Mouse (Mus musculus) kidney, adult 2 months (tissue): ENCODE data around the gene Hps5.
A peak's percentile ranks its signal among the peaks of the same experiment; 100 is the strongest.

Source experiments
- CTCF ChIP-seq: fragments of 200-500 bp; conservative IDR thresholded peaks from 2 replicates; pipeline ENCODE4 v1.5.1; 2011; ENCODE audit warnings: low read depth, mild to moderate bottlenecking, control low read depth, low read length, moderate library complexity, mixed read lengths; ENCODE audit not compliant: insufficient read depth, insufficient read length
- POLR2A ChIP-seq: fragments of 200-500 bp; IDR thresholded peaks from one replicate; pipeline ENCODE4 v1.6.1; 2011; ENCODE audit warnings: low read depth, low read length, control low read depth

DNA sequence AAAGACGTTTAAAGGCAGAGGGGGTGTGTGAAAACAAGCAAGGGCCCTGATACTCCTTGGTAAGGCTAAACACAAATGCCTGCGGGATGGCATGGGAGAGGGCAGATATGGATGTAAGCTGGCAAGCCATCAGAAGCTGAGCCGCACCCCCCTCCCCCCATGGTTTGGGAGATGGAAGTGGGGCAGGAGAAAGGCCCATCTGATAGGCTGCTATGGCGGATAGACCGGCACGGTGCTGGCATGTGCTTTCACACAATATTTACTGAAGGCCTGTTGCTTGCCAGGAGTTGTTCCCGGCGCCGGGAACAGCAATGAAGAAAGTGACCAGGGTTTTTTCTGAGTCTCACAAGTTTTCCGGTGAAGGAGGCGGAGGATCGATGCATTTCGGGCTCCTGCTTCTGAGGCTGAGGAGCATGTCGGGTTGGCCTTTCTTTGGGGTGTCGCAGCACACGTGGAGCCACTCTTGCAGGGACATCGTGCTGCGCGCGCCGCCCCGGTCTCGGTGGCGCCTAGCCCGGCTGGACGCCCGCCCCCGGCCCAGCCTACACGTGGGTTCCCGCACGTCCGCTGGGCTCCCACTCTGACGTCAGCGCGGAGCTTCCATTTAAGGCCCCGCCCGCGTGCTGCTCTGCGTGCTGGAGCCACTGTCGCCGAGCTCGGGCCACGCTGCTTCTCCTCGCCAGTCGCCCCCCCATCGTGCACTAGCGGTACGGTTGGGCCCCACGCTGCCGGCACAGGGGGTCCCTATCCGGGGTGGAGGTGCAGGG is 49.5 kb upstream of the Hps5 start:
- no peak for TF ChIP-seq CTCF
- TF ChIP-seq POLR2A = peak; percentile 98
